Mouse (Mus musculus): ENCODE data around the gene Chek2. TPM values are rescaled to one million over a fixed set of nuclear protein-coding genes. Genes with fewer than 3 reads are reported as not detected.
"Not testable (repeated sequence)": the region's sequence is repeated elsewhere in the genome, so short reads cannot be mapped to it uniquely, and the experiment has no call there.

The Chek2 gene
- polyA plus RNA-seq, 1 experiment, result 1.7 TPM

- not testable (repeated sequence) for DNase-seq (ENCODE audit: extremely low spot score in 1 of 2, low spot score in 1 of 2)
Measured at GRCm38 (mm10) chr5:110838016-110838415, 1.8 kb upstream of the Chek2 start.

DNA sequence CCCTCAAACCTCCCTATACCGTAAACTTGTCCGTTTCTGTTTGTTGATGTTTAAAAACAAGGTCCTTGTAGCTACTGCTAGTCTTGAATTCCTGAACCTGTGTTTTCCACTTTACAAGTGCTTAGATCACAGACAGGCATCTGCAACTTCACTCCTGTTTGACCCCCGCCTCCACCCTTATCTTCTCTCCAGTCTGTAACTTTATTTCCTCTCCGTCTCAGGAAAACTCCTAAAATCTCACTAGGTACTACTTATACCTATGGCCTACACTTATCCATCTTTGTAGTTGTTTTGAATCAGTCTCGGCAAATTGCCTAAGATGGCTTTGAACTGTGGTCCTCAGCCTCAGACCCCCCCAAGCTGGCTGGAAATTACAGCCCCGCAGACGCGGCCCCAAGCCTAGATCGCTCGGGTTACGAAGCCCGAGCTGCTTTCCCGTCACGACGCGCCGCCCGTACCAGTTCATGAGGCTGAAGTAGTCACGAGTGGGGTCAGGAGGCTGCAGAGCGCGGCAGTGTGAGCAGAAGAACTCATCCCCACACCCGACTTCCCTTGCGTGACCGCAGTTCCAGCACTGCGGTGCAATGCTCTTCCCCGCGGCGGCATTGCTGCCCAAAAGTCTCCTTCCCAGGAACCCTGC lies 621 bp upstream of the Chek2 start:
- no peak for DNase-seq (ENCODE audit: extremely low spot score in 1 of 2, low spot score in 1 of 2)

DNA sequence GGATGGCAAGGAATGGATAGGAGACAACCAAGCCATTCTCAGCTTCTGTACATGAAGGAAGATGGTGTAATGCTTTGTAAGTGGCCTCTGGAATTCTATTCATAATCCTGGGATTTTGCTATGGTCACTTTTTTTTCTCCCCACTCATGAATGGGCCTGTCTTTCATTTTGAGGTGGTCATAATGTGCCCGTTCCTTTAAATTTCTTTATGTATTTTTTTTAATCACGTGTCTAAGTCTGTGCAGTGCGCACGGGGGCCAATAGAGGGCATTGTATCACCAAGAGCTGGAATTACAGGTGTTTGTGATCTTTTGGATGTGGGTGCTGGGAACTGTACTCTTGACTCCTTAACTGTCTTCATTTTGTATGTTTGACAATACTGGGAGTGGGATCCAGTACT lies 686 bp downstream of the Chek2 start:
- DNase-seq (ENCODE audit: extremely low spot score in 1 of 2, low spot score in 1 of 2), result peak in 1 of 2 experiments; percentile 52

DNA sequence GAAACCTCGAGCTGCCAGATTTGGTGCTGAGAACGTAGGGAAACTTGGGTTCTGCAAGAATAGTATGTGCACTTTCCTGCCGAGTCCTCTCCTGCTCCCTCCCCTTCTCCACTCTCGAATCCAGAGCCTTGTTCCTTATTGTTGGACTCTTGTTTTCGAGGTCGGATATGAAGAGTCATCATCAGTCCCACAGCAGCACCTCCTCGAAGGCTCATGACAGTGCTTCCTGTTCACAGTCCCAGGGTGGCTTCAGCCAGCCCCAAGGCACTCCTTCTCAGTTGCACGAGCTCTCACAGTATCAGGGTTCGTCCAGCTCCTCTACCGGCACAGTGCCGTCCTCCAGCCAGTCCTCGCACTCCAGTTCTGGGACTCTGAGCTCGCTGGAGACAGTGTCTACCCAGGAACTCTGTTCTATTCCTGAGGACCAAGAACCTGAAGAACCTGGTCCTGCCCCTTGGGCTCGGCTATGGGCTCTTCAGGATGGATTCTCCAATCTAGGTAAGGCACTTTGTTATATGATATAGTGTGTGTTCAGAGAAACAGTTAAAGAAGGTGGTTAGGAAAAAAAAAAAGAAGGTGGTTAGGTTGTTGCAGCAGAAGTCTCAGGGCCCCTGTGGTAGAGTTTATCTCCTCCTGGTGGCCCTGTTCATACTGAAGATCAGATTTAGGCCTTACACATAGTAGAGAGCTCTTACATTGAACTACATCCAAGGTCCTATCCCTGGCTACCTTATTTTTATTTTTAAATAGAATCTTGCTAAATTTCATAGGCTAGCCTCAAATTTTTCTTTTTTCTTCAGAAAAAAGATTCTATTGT lies 1.5 kb downstream of the Chek2 start:
- DNase-seq (ENCODE audit: extremely low spot score in 1 of 2, low spot score in 1 of 2), result no peak

DNA sequence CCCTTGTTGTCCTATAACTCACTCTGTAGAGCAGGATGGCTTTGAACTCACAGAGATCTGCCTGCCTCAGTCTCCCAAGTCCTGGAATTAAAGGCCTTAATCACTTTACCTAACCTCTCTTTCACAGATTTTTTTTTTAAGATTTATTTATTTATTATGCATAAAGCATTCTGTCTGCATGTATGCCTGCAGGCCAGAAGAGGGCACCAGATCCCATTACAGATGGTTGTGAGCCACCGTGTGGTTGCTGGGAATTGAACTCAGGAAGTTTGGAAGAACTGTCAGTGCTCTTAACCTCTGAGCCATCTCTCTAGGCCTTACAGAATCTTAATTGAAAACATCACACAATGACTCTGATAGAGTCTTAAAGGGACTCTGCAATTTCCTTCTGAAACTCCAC lies 13.2 kb downstream of the Chek2 start:
- DNase-seq (ENCODE audit: extremely low spot score in 1 of 2, low spot score in 1 of 2), result no peak

DNA sequence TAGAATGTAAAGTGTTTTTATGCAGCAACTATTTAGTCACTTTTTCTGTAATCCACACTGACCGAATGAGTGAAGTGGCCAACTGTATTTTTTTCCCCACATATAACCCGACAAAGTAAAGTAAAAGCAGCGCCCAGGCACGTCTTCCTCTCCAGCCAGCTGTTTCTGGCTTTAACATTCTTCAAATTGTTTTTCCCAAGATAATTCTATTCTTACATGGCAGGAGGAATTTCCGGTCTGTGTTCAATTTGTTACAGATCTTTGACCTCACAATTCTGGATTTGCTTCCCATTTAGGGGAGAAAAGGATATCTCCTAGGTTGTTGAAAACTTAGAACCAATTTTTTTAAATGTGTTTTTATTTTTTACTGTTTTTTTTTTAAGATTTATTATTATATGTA lies 17.3 kb downstream of the Chek2 start:
- no peak for DNase-seq (ENCODE audit: extremely low spot score in 1 of 2, low spot score in 1 of 2)

DNA sequence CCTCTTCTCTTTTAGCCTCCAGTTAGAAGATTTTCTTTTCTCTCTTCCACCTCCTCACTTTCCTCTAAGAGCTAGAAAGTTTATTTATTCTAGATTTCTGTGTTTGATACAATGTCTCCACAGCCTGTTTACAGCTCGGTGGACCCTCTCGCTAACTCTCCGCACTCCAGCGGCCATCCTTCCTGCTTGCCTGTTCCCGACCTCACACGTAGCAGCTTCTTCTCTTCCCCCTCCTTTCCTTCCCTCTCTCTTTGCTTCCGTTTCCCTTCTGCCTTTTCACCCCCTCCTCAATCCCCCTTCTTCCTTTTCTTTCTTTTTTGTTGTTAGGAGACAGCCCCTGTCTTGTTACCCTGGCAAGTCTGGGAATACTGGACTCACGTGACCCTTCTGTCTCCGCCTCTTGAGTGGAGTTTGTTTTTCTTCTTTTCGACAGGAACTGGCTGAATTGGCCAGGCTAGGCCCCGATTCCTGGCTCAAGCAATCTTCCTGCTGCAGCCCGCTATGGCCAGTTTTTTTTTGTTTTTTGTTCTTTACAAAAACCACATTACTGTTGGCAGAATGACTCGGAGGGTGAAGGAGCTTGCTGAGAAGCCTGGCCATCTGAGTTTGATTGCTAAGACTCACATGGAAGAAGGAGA lies 19.4 kb downstream of the Chek2 start:
- peak in 1 of 2 experiments; percentile 52 for DNase-seq (ENCODE audit: extremely low spot score in 1 of 2, low spot score in 1 of 2)

GRCm38 (mm10) chr5:110860445-110860844 lies 20.7 kb downstream of the Chek2 start:
- DNase-seq (ENCODE audit: extremely low spot score in 1 of 2, low spot score in 1 of 2), result no peak

DNA sequence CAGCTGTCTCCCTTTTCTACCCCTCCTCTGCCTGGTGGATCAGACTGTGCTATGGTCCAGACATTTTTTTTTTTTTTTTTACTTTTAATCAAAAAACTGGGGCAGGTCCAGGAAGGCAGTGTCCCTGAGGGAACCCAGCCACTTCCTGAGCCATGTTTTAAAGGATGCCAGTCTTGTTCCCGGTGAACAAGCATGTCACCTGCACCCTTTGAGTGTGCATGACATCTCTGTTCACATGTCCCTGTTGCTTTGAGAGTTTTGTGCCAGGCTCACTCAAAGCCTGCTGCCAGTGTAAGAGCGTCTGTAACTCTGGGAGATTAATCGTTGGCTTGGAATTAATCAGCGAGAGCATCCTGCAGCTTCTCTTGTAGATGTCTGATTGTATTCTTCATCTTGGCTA lies 28.7 kb downstream of the Chek2 start:
- DNase-seq (ENCODE audit: extremely low spot score in 1 of 2, low spot score in 1 of 2), result no peak

- DNase-seq (ENCODE audit: extremely low spot score in 1 of 2, low spot score in 1 of 2), result peak in 1 of 2 experiments; percentile 15
Measured at GRCm38 (mm10) chr5:110869242-110869669, 29.5 kb downstream of the Chek2 start.

DNA sequence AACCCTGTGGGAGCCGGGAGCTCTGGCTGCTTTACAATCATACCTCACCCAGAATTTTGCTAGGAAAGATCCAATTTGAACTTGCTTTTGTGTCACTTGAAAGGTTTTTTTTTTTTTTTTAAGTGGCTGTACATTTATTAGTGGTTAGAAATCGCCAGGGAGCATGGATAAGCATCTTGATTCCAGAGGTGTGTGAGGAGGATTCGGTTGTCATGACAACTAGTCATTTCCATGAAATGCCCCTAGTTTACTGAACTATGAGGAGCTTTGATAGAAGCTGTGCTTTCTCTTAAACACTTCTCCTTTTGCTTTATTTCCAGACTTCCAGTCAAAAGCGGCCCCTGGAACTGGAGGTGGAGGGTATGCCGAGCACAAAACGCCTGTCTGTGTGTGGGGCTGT lies 33.4 kb downstream of the Chek2 start:
- DNase-seq (ENCODE audit: extremely low spot score in 1 of 2, low spot score in 1 of 2), result no peak

DNA sequence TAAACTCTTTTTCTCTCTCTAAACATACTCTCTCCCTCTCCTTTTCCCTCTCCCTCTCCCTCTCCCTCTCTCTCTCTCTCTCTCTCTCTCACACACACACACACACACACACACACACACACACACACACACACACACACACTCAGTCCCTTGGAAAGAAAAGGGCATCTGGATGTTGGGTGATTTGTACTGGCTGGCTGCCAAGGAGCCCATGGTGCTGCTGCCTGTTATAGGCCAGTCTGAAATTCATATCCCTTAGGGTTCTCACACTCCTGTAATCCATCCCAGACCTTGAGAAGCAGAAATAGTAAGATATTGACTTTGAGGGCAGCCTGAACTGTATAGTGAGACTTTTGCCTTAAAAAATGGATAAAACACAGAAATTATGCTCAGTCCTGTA lies 34.9 kb downstream of the Chek2 start:
- DNase-seq (ENCODE audit: extremely low spot score in 1 of 2, low spot score in 1 of 2), result no peak

- no peak for DNase-seq (ENCODE audit: extremely low spot score in 1 of 2, low spot score in 1 of 2)
Measured at GRCm38 (mm10) chr5:110875286-110875685, 35.5 kb downstream of the Chek2 start.

- DNase-seq (ENCODE audit: extremely low spot score in 1 of 2, low spot score in 1 of 2), result no peak
Measured at GRCm38 (mm10) chr5:110877666-110878505, 38.1 kb downstream of the Chek2 start.

GRCm38 (mm10) chr5:110878526-110878925 lies 38.7 kb downstream of the Chek2 start:
- DNase-seq (ENCODE audit: extremely low spot score in 1 of 2, low spot score in 1 of 2), result not testable (repeated sequence)

GRCm38 (mm10) chr5:110879042-110879441 lies 39.3 kb downstream of the Chek2 start:
- DNase-seq (ENCODE audit: extremely low spot score in 1 of 2, low spot score in 1 of 2), result no peak

DNA sequence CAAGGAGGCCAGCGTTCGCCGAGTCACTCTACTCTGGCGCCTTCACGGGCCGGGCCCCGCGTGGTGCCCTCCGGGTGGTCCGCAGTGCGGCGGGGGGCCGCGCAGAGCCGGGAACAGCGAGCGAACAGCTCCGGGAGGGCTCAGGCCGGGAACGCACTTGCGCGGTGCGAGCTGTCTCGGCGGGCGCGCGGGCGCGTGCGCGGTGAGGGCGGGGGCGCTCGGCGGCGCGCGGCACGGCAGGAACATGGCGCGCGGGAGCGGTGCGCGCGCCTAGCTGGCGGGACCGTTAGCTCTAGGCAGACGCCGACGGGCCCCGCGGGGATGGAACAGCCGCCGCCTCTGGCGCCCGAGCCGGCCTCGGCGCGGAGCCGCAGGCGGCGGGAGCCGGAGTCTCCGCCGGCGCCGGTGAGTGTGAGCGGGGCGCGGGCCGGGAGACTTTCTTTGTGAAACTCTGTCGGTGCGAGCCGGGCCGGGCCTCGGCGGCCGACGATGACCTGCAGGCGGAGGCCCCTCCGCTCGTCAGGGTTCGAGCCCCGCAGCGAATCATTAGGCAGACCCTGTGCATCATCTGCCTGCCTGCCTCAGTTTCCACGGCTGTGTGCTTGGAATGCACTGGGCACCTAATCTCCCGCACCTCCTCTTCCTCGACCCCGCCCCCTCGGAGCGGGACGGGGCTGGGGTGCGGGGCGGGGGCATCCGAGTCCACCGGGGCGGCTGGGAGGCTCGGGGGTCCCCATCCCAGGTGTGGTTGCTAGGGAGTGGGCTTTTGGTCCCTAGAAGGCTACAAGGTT lies 40.0 kb downstream of the Chek2 start, which contains the start of gene Ttc28:
TSS of gene Ttc28 (plus strand) at position 220 of the 791 bp plus-strand sequence.
- DNase-seq (ENCODE audit: extremely low spot score in 1 of 2, low spot score in 1 of 2), result peak; percentile 43 to 90

GRCm38 (mm10) chr5:110888596-110888995 lies 48.8 kb downstream of the Chek2 start:
- DNase-seq (ENCODE audit: extremely low spot score in 1 of 2, low spot score in 1 of 2), result no peak

GRCm38 (mm10) chr5:110889945-110890344 lies 50.2 kb downstream of the Chek2 start:
- no peak for DNase-seq (ENCODE audit: extremely low spot score in 1 of 2, low spot score in 1 of 2)

DNA sequence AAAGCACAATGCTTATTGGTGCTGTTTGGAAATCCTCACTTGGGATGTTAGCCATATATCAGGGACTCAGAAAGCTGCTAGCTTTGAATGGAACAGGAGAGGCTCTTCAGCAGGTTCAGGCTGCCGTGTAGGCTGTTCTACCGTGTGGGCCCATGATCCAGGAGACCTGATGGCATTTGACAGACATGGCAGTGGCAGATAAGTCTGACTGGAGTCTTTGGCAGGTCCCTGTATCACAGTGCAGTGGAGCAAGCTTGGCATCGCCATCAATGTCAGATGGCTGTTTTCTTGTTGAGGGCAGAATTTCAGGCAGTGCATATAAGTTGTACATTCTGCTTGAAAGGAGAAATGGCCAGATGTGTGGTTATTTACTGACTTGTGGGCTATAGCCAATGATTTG lies 50.8 kb downstream of the Chek2 start:
- no peak for DNase-seq (ENCODE audit: extremely low spot score in 1 of 2, low spot score in 1 of 2)
